Mouse (Mus musculus) kidney, adult 2 months (tissue): Measurements from ENCODE around the gene Morn1.

Source experiments
- CTCF ChIP-seq: fragments of 200-500 bp; conservative IDR thresholded peaks from 2 replicates; pipeline ENCODE4 v1.5.1; 2011; ENCODE audit warnings: low read depth, mild to moderate bottlenecking, control low read depth, low read length, moderate library complexity, mixed read lengths; ENCODE audit not compliant: insufficient read depth, insufficient read length
- POLR2A ChIP-seq: fragments of 200-500 bp; IDR thresholded peaks from one replicate; pipeline ENCODE4 v1.6.1; 2011; ENCODE audit warnings: low read depth, low read length, control low read depth

DNA sequence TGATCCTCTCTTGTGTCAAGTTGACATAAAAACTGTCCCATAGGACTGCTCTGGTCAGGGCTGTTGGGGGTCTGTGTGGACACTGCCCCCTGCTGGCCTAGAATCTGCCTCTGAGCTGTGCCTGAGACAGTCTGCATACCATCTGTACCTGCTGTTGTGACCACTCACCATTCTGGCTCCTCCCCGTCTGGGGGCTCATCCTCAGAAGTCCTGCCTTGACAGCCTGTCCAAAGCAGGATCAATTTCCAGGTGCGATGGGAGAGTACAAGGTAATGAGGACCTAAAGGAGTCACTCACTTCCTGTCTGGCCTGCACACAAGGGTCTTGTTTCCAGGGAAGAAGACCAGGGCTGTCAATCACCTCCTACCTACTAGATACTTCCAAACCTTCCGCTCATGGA lies 8.2 kb downstream of the Morn1 start:
- TF ChIP-seq CTCF = peak; percentile 70
- no peak for TF ChIP-seq POLR2A
